Mouse (Mus musculus): ENCODE measurements around the gene Dmgdh. TPM values are rescaled to one million over a fixed set of nuclear protein-coding genes. Genes with fewer than 3 reads are reported as not detected.

The Dmgdh gene
- polyA plus RNA-seq, 1 experiment = 0.11 TPM

DNA sequence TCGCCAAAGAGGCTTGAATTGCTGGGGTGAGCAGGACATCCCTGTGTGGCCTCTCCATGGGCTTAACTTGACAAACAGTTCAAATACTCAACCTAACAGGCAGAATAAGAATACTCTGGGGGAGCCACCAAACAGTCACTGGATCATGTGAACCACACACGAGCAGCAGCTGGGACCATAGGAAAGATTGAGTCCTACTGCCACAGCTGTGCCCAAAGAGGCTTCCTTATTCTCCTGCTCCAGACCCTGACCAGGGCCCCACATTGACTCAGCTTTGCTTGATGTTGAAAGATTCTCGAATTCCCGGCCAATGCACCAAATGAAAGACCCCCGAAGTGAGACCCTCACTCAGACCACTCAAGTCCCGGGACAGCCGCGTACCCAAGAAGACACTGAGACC, 87.6 kb downstream of the Dmgdh start:
- no peak for TF ChIP-seq POLR2A (IDR thresholded peaks at IDR 0.05; ENCODE audit: borderline replicate concordance, insufficient read depth, low read length)
- TF ChIP-seq CTCF (IDR thresholded peaks at IDR 0.05; ENCODE audit: borderline replicate concordance, insufficient read depth, low read depth, low read length) = no peak
- H3K27ac ChIP-seq (ENCODE audit: insufficient read depth, low read length) = no peak overlapping the region
- H3K27me3 ChIP-seq (ENCODE audit: control insufficient read depth, insufficient read depth, low read length) = no peaks in the 10 kb centered on the region
- DNase-seq = no peak
- 95% methylated on average over 8 of the region's 8 CpGs for WGBS
- no peak overlapping the region for H3K4me3 ChIP-seq (replicated peaks; ENCODE audit: insufficient read depth, low read depth, low read length)
- H3K4me1 ChIP-seq (ENCODE audit: control insufficient read depth, insufficient read depth, low read length) = no peaks in the 10 kb centered on the region

DNA sequence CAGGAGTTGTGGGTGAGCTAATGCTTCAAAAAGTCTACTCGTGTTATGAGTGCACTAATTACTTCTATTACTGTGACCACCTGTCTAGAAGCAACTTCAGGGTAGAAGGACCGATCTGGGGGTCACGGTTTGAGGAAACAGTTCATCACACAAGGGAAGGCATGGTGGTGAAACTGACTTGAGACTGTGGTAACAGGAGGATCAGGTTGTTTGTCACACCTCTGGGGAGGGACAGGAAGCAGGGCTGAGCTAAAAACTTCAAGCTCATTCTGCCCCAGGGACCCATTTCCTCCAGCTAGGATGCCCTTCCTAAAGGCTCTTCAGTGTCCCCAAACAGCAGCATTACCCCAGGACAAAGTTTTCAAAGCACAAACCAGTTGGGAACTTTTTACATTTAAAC, 88.6 kb downstream of the Dmgdh start:
- TF ChIP-seq POLR2A (IDR thresholded peaks at IDR 0.05; ENCODE audit: borderline replicate concordance, insufficient read depth, low read length) = no peak
- TF ChIP-seq CTCF (IDR thresholded peaks at IDR 0.05; ENCODE audit: borderline replicate concordance, insufficient read depth, low read depth, low read length) = no peak
- no peaks in the 10 kb centered on the region for H3K27me3 ChIP-seq (ENCODE audit: control insufficient read depth, insufficient read depth, low read length)
- DNase-seq = no peak
- no peak overlapping the region for H3K27ac ChIP-seq (ENCODE audit: insufficient read depth, low read length)
- H3K4me3 ChIP-seq (replicated peaks; ENCODE audit: insufficient read depth, low read depth, low read length) = no peak overlapping the region
- H3K4me1 ChIP-seq (ENCODE audit: control insufficient read depth, insufficient read depth, low read length) = no peaks in the 10 kb centered on the region
- 85% methylated on average over 3 of the region's 3 CpGs for WGBS

DNA sequence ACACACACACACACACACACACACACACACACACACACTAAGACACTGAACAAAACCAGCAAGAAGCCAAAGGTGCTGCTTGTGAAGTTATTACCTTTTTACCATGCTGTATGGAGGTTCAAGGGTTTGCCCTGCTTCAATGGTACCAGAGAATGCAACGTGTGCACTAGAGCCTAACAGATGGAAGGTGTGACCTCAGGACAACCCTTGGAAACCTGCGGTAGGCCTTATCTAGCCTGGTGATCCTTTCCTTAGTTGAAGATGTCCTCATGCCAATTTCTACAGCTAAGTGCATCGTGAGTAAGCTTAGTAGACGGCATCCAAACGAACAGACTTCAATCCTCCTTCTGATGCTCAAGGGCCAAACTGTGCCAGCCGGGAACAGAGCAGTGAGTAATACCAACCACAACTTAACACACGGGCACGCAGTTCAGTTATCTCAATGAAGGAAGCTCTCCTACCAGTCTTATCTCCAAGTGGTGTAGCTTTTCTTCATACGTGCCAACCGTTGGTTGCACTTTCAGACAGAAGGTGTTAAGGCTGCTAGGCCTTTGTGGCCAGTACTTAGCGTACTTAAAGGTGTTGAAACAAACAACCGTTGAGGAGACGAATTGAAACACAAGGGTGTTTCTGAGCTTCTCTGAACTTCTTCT, 90.2 kb downstream of the Dmgdh start:
- no peak for DNase-seq
- Histone ChIP-seq H3K4me3 (replicated peaks; ENCODE audit: insufficient read depth, low read depth, low read length) (no peak overlapping the region), H3K27ac (ENCODE audit: insufficient read depth, low read length) (no peak overlapping the region), H3K27me3 (ENCODE audit: control insufficient read depth, insufficient read depth, low read length) (no peaks in the 10 kb centered on the region), H3K4me1 (ENCODE audit: control insufficient read depth, insufficient read depth, low read length) (no peaks in the 10 kb centered on the region)
- WGBS = 88% methylated on average over 13 of the region's 13 CpGs
- TF ChIP-seq CTCF (IDR thresholded peaks at IDR 0.05; ENCODE audit: borderline replicate concordance, insufficient read depth, low read depth, low read length) (no peak), POLR2A (IDR thresholded peaks at IDR 0.05; ENCODE audit: borderline replicate concordance, insufficient read depth, low read length) (no peak)

GRCm38 (mm10) chr13:93771031-93771587, 96.9 kb downstream of the Dmgdh start:
- no peak for DNase-seq
- Histone ChIP-seq H3K4me3 (replicated peaks; ENCODE audit: insufficient read depth, low read depth, low read length) (peak overlapping the region; percentile 77), H3K27me3 (ENCODE audit: control insufficient read depth, insufficient read depth, low read length) (no peaks in the 10 kb centered on the region), H3K27ac (ENCODE audit: insufficient read depth, low read length) (peak overlapping the region; percentile 88), H3K4me1 (ENCODE audit: control insufficient read depth, insufficient read depth, low read length) (no peaks in the 10 kb centered on the region)
- TF ChIP-seq CTCF (IDR thresholded peaks at IDR 0.05; ENCODE audit: borderline replicate concordance, insufficient read depth, low read depth, low read length) (no peak), POLR2A (IDR thresholded peaks at IDR 0.05; ENCODE audit: borderline replicate concordance, insufficient read depth, low read length) (no peak)
- 34% methylated on average over 9 of the region's 9 CpGs for WGBS

DNA sequence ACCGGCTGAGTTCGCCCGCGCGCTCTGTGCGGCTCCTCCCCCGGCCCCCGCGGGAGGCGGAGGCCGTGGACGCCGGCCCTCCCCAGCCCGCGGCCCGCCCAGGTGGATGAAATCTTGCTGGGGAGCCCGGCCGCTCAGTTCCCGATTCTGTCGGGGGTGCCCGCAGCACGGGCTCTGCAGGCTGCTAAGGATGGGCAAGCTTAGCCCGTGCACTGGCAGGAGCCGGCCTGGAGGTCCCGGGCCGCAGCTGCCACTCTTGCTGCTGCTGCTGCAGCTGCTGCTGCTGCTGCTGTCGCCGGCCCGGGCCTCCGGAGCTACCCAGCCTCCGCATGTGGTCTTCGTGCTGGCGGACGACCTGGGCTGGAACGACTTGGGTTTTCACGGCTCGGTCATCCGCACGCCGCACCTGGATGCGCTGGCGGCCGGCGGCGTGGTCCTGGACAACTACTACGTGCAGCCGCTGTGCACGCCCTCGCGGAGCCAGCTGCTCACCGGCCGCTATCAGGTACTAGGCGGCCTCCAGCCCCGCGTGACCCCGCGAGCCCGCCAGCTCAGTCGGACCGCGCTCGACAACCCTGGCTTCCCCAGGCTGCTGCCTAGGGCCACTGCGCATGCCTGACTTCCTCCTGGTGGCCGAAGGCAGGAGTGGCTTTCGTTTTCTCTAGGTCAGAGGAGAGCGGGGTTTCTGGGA, 97.5 kb downstream of the Dmgdh start, which contains the start of gene Arsb:
Gene Arsb, plus strand, starts transcription at position 43 of the 691 bp plus-strand sequence.
- H3K27me3 ChIP-seq (ENCODE audit: control insufficient read depth, insufficient read depth, low read length) = no peaks in the 10 kb centered on the region
- DNase-seq = peak; percentile 91
- WGBS = under 1% methylated on average over 66 of the region's 66 CpGs
- peak; percentile 76 for TF ChIP-seq CTCF (IDR thresholded peaks at IDR 0.05; ENCODE audit: borderline replicate concordance, insufficient read depth, low read depth, low read length)
- TF ChIP-seq POLR2A (IDR thresholded peaks at IDR 0.05; ENCODE audit: borderline replicate concordance, insufficient read depth, low read length) = peak; percentile 95
- H3K4me1 ChIP-seq (ENCODE audit: control insufficient read depth, insufficient read depth, low read length) = no peaks in the 10 kb centered on the region
- peak within 1 kb of the TSS; percentile 77 for H3K4me3 ChIP-seq (replicated peaks; ENCODE audit: insufficient read depth, low read depth, low read length)
- peak within 1 kb of the TSS; percentile 88 for H3K27ac ChIP-seq (ENCODE audit: insufficient read depth, low read length)

- Histone ChIP-seq H3K4me1 (ENCODE audit: control insufficient read depth, insufficient read depth, low read length) (no peaks in the 10 kb centered on the region), H3K4me3 (replicated peaks; ENCODE audit: insufficient read depth, low read depth, low read length) (peak overlapping the region; percentile 77), H3K27ac (ENCODE audit: insufficient read depth, low read length) (peak overlapping the region; percentile 88), H3K27me3 (ENCODE audit: control insufficient read depth, insufficient read depth, low read length) (no peaks in the 10 kb centered on the region)
- no peak for TF ChIP-seq CTCF (IDR thresholded peaks at IDR 0.05; ENCODE audit: borderline replicate concordance, insufficient read depth, low read depth, low read length)
- no peak for TF ChIP-seq POLR2A (IDR thresholded peaks at IDR 0.05; ENCODE audit: borderline replicate concordance, insufficient read depth, low read length)
- DNase-seq = no peak
- 8% methylated on average over 8 of the region's 8 CpGs for WGBS
These were observed 98.0 kb downstream of the Dmgdh start for GRCm38 (mm10) chr13:93772279-93772636.

DNA sequence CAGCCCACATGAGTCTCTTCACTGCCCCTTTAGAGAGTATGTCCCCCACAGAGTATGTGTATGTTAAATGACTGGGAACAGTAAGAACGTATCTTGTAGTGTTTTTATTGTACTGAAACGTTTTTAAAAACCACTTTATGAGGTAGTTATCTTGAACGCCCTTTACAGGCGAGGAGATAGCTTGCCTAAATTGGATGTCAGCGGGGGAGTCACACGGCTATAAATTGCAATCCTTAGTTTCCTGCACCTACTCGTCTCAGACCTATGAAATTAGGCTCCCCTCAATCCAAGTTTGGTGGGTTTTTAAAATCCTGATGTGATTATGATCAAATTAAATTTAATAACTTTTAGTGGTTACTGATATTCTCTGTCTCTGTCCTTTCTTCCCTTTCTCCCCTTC, 98.6 kb downstream of the Dmgdh start:
- H3K27ac ChIP-seq (ENCODE audit: insufficient read depth, low read length) = no peak overlapping the region
- H3K4me1 ChIP-seq (ENCODE audit: control insufficient read depth, insufficient read depth, low read length) = no peaks in the 10 kb centered on the region
- no peak overlapping the region for H3K4me3 ChIP-seq (replicated peaks; ENCODE audit: insufficient read depth, low read depth, low read length)
- 80% methylated on average over 7 of the region's 7 CpGs for WGBS
- no peak for DNase-seq
- TF ChIP-seq CTCF (IDR thresholded peaks at IDR 0.05; ENCODE audit: borderline replicate concordance, insufficient read depth, low read depth, low read length) (no peak), POLR2A (IDR thresholded peaks at IDR 0.05; ENCODE audit: borderline replicate concordance, insufficient read depth, low read length) (no peak)
- H3K27me3 ChIP-seq (ENCODE audit: control insufficient read depth, insufficient read depth, low read length) = no peaks in the 10 kb centered on the region

Measured in cerebellum, adult 2 months (tissue).